Mouse (Mus musculus): ENCODE results near the gene Bola2.

DNA sequence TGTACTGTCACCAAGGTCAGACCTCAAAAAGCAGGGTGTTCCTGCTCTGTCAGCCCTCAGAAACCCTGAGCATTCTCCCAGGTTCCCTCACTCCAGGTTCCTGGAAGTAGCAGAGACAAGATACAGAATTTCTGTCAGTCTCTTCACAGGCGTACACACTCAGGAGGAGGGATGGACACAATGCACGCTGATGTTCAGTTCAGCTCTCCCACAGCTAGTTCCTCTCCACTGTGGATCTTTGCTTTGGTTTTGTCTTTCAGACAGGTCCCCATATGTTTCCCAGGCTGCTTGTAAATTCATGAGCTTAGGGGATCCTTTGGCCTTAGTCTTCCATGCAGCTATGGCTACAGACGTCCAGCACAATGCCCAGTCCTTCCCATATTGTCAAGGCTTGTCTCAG, 1.7 kb downstream of the Bola2 start:
- TF ChIP-seq CTCF (conservative IDR thresholded peaks at IDR 0.05; ENCODE audit: insufficient read depth, insufficient read length, low read depth, low read length) (no peak), POLR2A (IDR thresholded peaks at IDR 0.05; ENCODE audit: low read depth, low read length) (no peak)

Measured in kidney, adult 2 months (tissue).